Mouse (Mus musculus) layer of hippocampus, adult 9-11 months (tissue): ENCODE measurements around the gene B130006D01Rik.

ENCODE experiments used
- DNase-seq: peaks from one replicate; pipeline ENCODE4 v3.0.0; 2022

Gene B130006D01Rik

DNA sequence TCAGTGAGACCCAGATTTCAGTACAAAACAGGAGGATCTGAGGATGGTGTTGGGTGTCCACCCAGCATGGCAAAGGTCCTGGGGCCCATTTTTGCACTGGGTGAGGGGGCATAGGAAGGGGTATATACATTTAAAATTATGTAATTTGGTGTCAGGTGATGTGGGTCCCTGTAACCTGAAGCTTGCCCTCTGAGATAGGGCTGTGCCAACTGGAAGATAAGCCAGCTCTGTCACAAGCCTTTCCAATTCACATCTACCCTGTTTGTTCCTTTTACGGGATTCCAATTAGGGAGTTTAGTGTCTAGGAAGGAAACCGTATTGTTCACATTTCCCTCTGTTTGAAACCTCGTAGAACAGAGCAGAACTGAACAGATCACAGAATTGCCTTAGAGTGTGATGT, 49.9 kb downstream of the B130006D01Rik start:
- no peak for DNase-seq
